Mouse (Mus musculus) yolk sac, embryonic 10.5 days (tissue): ENCODE results near the gene Lhx6.

ENCODE experiments used
- DNase-seq: peaks from one replicate; pipeline ENCODE4 v3.0.0-alpha.2; 2017; ENCODE audit warnings: low spot score

The Lhx6 gene

GRCm38 (mm10) chr2:36035413-36036081 is 69.7 kb downstream of the Lhx6 start:
- no peak for DNase-seq

- no peak for DNase-seq
Measured at GRCm38 (mm10) chr2:36034898-36035297, 70.3 kb downstream of the Lhx6 start.

- DNase-seq: no peak
Measured at GRCm38 (mm10) chr2:36033966-36034365, 71.2 kb downstream of the Lhx6 start.

- no peak for DNase-seq
Measured at GRCm38 (mm10) chr2:36032884-36033283, 72.3 kb downstream of the Lhx6 start.
